Mouse (Mus musculus) liver, adult 2 months (tissue): ENCODE measurements around the gene Cfap299.

Experiments
- CTCF ChIP-seq: fragments of 200-500 bp; IDR thresholded peaks from 2 replicates; pipeline ENCODE4 v1.5.1; 2011; ENCODE audit warnings: low read depth, low read length, control low read depth
- POLR2A ChIP-seq: fragments of 200-500 bp; IDR thresholded peaks from 2 replicates; pipeline ENCODE4 v1.6.1; 2011; ENCODE audit warnings: low read length, control low read depth; ENCODE audit not compliant: insufficient read depth; ENCODE audit errors: extremely low read depth

GRCm38 (mm10) chr5:98446771-98447462 is 117.8 kb downstream of the Cfap299 start:
- no peak for TF ChIP-seq CTCF
- no peak for TF ChIP-seq POLR2A
